Mouse (Mus musculus) adrenal gland, postnatal 36 days (tissue): ENCODE data around the gene Dgkd. TPM values are rescaled to one million over a fixed set of nuclear protein-coding genes. Genes with fewer than 3 reads are reported as not detected.

Experiments used
- DNase-seq, 2 experiments: peaks; one replicate each; pipeline ENCODE4 v3.0.0; 2021; ENCODE audit warnings: mixed read lengths in 1 of 2
- total RNA-seq, 2 experiments: library from RNA; stranded (reverse); gene quantifications; 2 replicates each; pipeline ENCODE4 v1.2.3; 2021

Gene Dgkd
- total RNA-seq, 2 experiments from 2014 or later, result 66.0 to 74.1 TPM

GRCm38 (mm10) chr1:87848237-87848996, 4.7 kb upstream of the Dgkd start:
- peak; percentile 46 to 60 for DNase-seq

- no peak for DNase-seq
Observed at GRCm38 (mm10) chr1:87849278-87849677, 3.8 kb upstream of the Dgkd start.

- no peak for DNase-seq
Observed at GRCm38 (mm10) chr1:87851344-87851743, 1.7 kb upstream of the Dgkd start.

DNA sequence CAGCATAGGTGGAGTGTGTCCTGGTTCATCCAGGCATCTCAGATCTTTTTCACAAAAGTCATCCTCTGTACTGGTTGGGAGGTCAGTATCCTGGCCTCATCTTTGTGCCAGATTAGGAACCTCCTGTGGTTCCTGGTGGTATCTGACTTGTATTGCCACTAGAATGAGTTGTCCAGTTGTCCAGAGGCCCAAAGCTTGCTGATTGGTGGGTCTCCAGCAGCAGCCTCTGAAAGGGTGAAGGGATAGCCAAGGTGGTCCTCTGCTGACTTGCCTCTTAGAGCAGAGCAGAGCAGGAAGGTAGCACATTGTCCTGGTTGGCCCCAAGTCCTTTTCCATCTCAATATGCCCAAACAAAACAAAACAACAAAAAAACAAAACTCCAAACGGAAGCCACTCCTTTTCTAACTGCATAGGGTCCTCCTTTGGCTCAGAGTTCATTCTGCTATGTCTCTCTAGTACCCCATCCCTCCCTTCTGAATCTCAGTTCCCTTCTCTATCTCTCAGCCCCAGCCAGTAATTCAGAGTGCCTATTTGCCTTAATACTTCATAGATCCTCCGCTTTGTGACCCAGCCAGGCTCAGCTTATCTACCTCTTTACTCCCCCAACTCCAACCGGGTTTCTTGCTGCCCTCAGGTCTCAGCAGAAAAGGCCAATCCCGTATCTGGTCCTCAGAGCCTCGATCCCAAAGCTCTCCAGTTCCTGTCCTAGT, 851 bp upstream of the Dgkd start:
- no peak for DNase-seq

DNA sequence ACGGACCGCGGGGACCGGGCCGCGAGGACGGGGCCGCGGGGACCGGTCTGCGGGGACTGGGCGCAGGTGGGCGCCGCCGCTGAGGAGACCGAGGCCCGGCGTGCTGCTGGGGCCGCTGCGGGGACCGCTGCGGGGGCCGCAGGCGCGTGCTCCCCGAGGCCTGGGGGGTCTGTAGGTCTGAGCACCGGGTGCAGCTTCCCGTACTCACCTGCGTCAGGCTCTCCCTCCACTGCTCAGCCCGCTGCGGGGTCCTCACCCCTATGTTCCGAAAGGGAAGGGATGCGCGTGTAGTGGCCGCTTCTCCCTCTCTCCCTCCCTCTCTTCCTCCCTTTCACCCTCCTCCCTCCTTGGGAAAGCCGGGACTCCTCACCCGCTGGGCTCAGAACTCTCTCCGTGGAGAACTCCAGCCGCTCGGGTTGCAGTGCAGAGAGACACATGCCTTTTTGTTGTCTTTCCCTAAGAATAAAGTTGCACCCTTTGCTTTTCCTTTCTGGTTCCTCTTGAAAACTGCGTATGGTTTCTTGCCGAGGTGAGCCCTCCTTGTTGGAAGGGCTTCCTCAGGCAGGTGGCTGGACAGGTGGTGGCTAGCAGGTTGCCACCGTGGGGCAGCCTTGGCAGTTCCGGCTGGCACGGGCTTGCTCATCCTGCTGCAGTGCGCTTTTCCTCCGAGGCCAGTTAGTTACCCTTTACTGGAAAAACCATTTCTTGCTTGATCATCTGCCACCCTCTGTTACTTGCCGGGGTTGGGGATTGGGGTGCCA, 694 bp downstream of the Dgkd start:
- peak; percentile 36 to 45 for DNase-seq

- DNase-seq, result no peak
Observed at GRCm38 (mm10) chr1:87854411-87854810, 1.3 kb downstream of the Dgkd start.

- no peak for DNase-seq
Observed at GRCm38 (mm10) chr1:87854851-87855251, 1.8 kb downstream of the Dgkd start.

GRCm38 (mm10) chr1:87855522-87855921, 2.4 kb downstream of the Dgkd start:
- no peak for DNase-seq

GRCm38 (mm10) chr1:87856823-87857222, 3.7 kb downstream of the Dgkd start:
- no peak for DNase-seq

- DNase-seq, result no peak
Observed at GRCm38 (mm10) chr1:87858031-87858430, 4.9 kb downstream of the Dgkd start.

- no peak for DNase-seq
Observed at GRCm38 (mm10) chr1:87858529-87858928, 5.4 kb downstream of the Dgkd start.

GRCm38 (mm10) chr1:87863602-87864001, 10.5 kb downstream of the Dgkd start:
- no peak for DNase-seq

- DNase-seq, result no peak
Observed at GRCm38 (mm10) chr1:87864889-87865288, 11.8 kb downstream of the Dgkd start.

DNA sequence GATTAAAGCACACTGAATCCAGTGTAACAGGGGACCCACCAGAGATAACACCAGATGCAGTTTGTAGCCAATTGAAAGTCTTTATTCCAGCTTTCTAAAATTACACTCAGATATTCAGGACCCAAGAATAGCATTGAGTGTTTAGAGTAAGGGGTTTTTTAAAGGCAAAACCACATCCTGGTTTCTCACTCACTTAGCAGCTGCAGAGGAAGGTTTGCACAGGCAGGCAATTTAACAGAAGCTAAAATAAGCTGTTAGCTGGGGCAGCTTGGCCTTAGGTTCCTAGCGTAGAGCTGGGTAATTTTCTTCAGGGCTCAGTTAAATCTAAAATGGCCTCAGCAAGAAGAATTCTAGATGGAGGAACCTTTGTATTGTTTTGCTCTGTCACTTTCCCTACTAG, 13.6 kb downstream of the Dgkd start:
- DNase-seq, result no peak

- DNase-seq, result no peak
Observed at GRCm38 (mm10) chr1:87871546-87871945, 18.5 kb downstream of the Dgkd start.

GRCm38 (mm10) chr1:87873081-87873480, 20.0 kb downstream of the Dgkd start:
- DNase-seq, result no peak

DNA sequence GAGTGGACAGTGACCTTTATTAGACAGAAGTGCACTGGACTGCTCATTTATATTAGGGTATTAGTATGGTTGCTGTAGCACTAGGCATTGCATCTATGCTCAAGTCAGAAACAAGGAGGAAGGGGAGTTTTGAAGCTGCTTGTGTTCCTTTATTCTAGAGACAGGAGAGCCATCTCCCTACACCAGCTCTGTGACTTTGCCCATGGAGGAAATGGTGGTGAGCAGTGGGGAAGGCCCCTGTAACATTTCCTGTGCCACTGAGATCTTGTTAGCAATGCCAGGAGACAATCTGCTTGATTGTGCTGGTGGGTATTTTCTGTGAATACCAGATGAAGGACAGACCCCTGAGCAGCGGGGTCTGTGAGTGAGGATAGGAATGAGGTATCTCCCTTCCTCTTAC, 23.0 kb downstream of the Dgkd start:
- no peak for DNase-seq

DNA sequence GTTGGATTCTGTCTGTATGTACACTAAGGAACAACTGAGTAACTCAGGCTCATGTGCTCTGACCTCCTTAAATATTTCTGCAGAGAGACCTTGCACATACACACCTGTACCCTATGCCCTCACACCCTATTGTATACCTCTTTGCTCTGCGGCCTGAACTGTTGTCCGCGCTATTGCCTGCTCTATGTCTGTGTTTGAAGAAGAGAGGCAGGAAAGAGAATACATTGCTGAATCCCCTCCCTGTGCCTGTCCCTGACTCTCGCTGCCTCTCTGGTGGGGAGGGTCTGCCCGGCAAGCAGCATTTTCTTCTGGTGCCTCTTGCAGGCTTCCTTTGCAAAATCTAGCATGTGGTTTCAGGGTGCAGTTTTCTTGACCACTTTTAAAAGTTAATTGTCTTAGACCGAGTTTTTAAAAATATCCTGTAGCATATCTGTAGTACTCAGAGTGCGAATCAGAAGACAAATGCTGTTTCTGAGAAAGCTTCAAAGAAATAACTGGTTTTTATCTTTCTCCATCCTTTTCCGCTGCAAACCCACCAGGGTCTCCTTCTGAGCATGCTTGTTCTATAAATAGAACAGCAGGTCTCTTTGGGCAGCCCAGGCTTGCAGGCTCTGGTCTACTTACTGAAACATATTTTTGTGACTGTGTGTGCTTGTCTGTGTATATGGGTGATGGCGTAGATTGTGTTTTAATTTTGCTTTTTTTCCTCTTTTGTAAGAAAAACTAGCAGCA, 24.6 kb downstream of the Dgkd start:
- no peak for DNase-seq

DNA sequence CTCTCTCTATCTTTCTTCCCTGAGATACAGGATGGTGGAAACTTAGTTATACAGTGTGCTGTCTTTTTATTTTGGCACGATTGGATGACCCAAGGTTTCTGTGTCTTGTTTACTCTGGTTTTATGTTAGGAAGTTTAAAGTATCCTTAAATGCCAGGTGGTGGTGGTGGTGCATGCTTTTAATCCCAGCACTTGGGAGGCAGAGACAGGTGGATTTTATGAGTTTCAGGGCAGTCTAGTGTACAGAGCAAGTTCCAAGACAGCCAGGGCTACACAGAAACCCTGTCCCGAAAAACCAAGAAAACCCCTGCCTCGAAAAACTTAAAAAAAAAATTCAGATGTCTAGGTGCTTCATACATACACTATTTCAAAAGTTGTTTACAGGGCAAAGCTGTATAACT, 25.9 kb downstream of the Dgkd start:
- no peak for DNase-seq

DNA sequence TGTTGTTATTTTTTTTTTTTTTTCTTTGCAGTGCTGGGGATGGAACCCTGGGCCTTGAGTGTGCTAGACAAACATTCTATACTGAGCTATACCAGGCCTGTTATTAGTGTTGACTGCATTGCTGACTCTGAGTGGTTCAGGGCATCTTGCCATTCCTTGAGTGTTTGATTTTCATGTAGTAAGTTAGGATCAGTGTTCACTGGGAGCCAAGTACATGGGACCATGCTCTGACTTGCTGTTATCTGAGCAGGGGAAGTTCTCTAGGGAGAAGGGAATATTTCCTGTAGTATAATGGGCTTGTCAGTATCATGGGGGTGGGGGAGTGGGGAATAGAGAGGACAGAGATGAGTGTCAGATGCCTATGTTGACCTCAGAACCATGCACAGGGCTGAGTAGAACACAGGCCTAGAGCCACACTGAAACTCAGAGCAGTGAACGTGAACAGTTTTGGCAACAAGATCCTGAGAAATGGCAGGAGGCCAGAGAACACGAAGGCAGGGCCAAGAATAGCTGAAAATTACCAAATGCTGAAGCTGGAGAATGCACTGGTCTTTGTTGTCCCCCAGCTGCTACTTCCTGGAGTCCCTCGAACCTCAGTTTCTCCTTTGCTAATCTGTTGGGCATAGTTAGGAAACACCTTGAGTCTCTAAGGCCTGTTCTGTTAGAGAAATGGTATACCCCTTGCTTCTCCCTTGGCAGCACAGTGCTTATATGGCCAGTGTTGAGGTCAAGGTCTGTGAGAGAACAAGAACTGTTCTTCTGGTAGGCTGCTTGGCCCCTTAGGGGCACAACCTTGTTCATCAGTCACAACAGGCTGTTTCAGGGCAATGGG, 26.6 kb downstream of the Dgkd start:
- peak; percentile 82 to 86 for DNase-seq

DNA sequence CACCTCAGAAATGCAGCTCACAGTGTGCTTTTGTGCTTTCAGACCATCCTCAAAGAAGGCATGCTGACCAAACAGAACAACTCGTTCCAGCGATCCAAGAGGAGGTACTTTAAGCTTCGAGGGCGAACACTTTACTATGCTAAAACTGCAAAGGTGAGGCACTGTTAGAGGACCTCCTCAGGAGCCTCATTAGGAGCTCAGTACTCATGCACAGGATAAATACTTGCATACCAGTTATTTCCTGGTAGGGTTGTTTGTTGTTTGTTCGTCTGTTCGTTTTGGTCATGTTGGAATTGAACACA, 27.2 kb downstream of the Dgkd start:
- no peak for DNase-seq

DNA sequence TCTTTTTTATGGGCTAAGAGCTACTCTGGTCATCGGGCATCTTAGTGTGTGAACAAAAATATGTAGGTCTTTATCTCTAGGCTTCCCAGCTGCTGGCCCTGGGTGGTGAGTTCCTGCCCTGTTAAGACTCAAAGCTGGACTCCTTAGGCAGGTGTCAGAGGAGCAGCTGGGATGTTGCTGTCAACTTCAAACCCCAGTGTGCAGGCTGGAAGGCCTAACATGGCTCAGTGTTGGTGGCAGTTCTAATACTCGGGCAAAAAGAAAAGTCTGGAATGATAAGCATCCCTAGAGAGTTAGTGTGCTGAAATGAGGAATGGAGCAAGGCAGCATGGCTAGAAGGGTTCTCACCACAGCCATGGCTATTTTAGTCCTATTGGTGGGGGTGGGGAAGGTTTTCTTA, 27.8 kb downstream of the Dgkd start:
- no peak for DNase-seq
